Mouse (Mus musculus) cerebellum, postnatal 25 days (tissue): ENCODE measurements at regions not wholly inside any gene's neighbourhood (a gene's known extent, or its start where the extent isn't known, plus 50 kb on each side); places are given as distances from the start of the nearest gene placed in this dataset.

Experiments used
- DNase-seq, 2 experiments: peaks; one replicate each; pipeline ENCODE4 v3.0.0; 2021; ENCODE audit warnings: mixed read lengths in 2 of 2

DNA sequence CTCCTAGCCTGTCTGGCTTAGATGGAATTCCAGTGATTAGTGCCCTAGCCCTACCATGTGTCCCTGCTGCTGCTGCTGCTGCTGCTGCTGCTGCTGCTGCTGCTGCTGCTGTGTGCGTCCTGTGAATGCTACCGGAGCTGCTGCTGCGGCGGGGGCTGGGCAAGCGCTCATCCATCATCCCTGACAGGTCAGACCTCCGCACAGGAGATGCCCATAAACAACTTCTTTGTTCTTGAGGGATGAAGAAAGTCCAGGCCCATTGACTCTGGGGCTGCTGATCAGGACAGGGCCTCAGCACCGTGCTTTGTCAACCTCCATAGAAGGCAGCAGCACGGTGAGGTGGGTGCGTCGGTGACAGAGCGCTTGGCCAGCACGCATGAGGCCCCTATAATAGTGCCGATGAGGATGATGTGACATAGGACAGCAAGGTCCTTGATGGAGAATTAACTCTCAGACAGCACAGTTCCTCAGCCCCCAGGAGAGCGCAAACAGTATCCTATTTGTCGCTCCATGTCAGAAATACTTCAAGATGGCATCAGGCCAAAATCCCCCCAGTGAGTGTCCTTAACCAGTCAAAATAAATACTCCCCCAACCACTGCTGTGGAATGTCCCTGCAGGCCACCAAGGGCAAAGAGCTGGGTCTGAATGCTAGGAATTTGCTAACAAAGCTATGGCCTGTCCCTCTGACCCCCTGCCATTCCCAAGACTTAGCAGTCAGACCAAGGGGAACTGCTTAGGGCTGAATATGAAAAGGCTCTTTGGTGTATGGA is 95.1 kb upstream of the Errfi1 start:
- no peak for DNase-seq

- DNase-seq: no peak
Observed at GRCm38 (mm10) chr4:150757815-150758426, 95.8 kb upstream of the Errfi1 start.

- DNase-seq: no peak
Observed at GRCm38 (mm10) chr4:150757291-150757741, 96.4 kb upstream of the Errfi1 start.

DNA sequence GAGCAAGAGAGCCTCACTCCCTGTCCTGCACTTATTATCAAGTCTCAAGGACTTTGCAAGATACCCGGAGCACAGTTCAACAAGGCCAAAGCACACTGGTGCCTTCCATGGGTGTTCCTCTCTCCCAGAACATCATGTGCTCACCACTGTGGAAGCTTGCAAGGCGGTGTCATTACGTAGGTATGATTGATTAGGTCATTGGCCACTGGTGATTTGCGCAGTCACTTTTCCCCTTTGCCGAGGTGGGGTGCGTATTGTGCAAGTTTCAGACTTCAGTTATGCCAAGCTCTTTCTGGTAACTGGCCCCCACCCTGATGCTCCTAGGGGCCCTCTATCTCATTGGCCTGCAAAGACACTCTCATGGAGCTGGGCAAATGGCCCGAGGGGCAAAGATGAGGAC is 98.3 kb upstream of the Errfi1 start:
- no peak for DNase-seq

- no peak for DNase-seq
Observed at GRCm38 (mm10) chr4:150752151-150752550, 100.2 kb upstream of the Slc45a1 start.

DNA sequence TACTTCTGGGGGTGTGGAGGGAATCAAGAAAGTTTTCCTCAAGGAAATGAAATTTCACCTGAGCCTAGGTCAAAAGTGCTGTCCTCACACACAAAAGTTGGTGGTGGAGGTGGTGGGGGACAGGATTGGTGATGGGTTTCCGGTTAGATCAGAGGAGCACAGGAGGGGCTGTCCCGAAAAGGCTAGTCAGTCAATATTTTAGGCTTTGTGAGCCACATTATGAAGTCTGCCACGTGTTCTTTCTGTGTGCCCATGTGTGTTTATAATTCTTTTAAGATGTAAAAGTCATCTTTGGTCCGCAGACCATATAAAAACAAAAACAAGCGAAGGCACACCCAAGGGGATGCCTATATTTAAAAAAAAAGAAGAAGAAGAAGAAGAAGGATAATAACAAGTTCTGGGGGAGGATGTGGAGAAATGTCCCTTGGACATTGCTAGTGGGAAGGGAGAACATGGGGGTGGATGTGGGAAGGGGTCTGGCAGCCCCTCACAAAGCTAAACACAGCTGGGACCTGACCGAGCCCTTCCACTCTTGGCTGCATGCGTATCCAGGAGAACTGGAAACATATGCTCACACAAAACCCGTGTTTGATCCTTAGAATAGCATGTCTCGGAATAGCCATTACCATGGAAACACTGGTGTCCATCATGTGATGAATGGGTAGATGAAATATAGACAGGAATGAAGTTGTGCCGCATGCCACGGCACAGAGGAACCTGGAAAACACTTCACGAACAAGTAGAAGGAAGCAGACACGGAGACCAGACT is 98.7 kb upstream of the Slc45a1 start:
- no peak for DNase-seq

GRCm38 (mm10) chr4:150749066-150749465 is 97.1 kb upstream of the Slc45a1 start:
- no peak for DNase-seq

DNA sequence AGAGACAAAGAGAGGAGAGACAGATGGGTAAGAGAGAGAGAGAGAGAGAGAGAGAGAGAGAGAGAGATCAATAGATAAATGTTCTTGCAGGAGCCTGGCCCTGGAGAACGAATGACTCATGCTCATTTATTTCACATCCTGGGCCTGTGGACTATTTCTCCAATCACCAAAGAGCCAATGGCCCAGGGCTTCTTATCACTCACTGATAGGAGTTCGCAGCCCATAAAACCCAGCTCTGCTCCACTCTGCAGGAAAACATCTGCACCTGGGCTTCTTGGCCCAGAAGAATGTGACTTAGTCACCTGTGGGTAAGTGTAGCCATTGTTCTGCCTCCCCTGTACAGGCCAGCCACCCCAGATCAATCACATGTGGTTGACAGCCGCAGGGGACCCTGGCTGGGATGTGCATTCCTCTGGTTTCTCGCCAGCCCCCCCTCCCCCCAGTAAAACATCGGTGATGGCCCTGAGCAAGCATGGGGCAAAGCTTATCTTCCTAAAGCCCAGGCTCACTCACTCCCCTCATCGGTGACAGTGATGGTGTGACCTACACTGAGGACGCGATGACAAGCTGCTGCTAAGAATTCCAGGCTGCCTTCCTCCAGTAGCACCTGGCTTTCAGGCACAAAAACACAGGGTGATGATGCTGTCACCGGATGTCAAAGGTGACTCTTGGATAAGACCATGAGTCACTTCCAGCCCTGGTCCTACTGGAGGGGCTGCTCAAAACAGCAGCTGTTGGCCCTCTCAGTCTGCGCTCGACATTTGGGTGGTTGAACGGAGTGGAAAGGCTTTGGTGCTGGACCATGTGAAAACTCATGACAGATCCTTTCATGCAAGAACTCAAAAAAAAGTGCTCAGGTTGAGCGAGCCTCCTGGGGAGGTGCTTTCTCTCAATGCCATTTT is 96.4 kb upstream of the Slc45a1 start:
- DNase-seq: no peak

DNA sequence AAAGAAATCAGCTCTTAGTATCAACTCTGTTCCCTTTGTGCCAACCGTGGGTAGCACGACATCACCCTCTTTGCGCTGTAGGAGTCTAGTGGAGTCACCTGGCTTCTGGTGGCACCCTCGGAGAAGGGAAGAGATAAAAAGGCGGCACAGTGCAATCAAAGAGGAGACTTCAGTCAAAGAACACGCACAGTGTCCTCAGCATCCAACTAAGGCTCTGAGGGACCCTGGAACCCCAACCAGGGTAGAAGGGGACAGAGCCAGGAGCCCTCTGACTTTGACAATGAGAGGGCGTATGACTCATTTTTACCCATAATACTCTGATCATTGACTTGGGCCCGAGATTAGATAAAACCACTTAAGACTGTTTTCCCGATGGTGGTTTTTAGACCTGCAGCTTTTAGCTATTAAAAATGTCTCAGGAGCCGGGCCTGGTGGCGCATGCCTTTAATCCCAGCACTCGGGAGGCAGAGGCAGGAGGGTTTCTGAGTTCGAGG is 94.5 kb upstream of the Slc45a1 start:
- no peak for DNase-seq

DNA sequence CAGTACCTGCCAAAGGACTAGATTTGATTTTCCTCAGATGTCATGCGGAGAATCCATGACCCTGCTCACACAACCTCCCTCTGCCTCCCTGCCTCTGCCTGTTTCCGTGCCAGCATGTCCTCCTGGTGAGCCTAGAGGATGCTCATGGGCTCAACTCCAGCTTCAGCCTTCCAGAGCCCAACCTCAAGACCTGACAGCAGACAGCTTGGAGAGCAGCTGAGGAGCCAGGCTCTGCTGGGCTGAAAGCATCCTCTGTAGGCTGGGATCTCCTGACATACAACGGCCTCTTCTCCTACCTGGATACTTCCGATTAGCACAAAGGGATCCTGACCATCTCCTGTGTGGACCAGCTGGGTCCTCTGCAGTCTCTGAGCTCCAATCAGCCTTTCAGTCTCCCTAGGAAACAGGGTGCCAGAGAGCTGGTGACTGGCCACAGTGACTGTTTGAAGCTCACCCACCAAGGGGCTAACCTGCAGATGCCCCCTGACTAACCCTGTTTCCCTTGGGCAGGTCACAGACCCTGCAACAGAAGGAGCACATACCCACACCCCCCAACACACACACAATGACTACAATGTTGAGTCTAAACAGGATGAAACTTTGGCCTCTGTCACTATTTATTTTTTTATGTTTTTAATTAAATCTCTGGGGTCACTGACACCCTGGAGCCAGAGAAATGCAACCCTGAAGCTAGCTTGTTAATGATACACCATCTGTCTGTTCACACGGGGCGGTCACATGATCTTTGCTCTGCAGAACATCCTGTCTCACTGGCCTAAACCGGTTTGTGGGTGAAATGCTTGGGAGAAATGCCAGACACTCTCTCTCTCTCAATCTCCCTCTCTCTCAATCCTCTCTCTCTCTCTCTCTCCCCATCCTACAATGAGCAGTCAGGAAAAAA is 93.8 kb upstream of the Slc45a1 start:
- peak; percentile 21 to 52 for DNase-seq

DNA sequence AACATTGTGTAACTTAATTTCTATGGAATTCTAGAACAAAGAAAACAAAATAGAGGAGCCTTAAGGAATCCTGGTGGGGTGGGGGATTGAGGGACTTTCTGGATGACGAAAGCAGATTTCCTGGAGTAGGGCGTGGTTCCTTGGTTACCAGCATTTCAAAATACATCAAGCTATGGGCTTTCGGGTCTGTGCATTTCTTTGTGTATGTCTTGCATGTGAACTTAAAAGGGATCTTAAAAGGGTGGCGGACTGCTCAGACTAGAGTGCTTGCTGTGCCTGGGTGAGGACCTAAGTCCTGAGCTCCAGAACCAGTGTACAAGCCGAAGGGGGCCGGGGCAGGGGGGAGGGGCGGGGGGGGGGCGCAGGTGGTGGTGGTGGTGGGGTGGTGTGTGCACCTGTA is 91.5 kb upstream of the Slc45a1 start:
- no peak for DNase-seq

DNA sequence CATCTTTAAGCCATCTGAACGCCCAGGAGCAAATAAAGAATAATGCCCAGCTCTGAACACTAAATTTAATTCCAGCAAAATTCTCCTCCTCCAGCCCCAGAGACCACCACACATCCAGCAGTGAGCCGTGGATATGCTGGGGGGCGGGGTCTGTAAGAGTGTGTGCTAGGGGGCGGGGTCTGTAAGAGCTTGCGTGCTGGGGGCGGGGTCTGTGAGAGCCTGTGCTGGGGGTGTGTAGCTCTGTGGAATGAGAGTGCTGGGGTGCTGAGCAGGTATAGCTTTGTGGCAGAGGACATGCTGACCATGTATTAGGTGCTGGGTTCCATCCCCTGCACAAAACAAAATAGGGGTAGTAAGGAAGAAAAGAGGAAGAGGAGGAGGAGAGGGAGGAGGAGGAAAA is 91.1 kb upstream of the Slc45a1 start:
- no peak for DNase-seq

DNA sequence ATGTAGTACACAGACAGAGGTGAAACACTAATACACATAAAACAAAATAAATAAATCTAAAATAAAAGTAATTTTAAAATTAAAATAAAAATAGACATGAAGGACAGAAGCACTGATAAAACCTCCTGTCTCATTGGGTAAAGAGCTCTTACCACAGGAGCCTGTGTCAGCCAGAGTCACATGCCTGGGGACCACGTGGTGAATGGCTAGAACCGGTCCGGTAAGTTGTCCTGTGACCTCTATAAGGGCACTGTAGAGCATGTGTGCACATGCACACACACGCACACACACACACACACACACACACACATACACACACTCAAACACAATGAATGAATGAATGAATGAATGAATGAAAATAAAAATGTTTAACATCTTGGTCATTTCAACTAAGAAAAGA is 89.8 kb upstream of the Slc45a1 start:
- no peak for DNase-seq

GRCm38 (mm10) chr4:150740167-150740566 is 88.2 kb upstream of the Slc45a1 start:
- no peak for DNase-seq

DNA sequence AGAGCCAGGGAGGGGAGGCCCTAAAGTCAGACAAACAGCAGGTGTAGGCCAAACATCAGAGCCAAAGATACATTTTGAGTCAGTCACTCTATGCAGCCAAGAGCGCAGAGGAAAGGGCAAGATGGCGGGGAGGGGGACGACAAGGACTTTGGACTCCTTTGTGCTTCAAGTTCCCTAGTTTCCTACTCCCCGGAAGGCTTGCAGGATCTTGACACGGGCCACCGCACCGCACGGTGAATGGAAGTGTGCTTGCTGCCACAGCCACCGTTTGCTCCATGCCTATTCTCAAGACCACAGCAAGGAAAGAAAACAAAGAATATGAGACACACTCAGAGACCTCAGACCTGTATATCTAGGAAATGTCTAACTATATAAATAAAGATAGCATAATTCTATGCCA is 86.8 kb upstream of the Slc45a1 start:
- no peak for DNase-seq

DNA sequence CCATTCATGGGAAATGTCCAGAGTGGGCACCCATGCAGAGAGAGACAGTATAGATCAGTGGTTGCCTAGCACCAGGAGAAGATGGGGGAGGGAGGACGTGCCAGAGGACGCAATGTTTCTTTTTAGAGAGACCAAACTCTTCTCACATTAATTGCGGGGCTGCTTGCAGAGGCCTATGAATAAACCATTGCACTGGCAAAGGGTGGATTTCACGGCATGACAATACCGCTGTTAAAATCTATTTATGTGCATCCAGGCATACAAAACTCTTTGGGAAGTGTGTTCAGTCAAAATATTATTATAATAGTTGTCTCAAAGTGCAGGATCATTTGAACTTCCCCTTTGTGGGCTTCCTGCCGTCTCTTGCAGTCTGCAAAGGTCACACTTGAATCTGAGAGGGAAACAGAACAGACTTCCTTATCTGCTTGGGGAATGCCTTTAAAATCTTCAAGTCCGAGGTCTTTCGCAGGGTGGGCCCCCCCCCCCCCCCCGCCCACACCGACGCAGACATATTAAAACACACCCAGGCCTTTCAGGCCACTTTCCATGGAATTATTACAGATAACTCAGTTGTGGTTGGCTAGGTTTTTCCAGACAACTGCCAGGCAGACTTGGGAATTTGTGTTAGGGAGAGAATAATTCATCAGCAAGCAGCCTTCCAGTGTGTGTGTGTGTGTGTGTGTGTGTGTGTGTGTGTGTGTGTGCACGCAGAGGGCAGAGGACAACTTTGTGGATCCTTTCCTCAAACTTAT is 78.3 kb upstream of the Slc45a1 start:
- DNase-seq: no peak

- no peak for DNase-seq
Observed at GRCm38 (mm10) chr4:150726539-150726938, 74.6 kb upstream of the Slc45a1 start.

DNA sequence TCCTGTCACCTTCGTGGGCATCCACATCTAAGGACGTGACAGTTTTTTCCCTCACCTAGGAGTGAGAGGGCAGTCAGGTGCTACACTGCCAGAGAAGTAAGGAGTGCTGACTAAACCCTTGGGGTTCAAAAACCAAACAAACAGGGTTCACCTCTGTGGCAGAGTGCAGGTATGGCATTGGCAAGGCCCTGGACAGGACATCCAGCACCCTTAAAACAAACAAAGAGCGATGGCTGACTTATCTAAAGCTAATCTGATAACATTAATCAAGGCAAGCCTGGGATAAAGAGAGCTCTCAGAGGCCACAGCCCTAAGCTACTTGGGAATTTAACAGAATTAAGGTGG is 74.1 kb upstream of the Slc45a1 start:
- no peak for DNase-seq

DNA sequence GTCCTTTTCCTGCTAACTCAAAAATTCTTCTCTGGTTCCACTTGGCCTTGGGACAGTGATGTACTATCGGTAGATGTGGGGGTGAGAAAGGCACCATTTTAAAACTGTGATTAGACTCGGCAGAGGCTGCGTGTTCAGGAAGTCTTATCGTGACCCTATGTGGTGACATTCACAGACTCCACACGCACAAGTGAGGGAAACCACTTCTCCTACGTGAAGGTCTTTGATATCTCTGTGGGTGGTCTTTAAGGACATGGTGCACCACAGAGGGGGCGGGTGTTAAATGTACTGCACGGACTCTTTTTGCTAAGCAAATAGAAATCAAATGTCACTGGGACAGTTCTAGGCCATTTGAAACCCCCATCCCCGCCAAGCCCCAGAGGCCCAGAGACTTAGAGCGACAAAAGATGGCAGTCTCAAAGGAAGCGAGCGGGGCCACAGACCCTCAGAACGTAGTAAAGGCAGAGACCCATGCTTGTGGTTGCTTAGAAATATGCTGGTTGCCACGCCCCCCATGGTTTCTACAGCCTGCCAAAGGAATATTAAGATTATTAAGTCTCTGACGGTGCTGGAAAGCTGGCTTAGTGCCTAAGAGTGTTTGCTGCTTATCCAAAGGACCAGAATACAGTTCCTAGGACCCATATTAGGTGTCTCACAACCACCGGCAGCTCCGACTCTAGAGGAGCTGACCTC is 73.6 kb upstream of the Slc45a1 start:
- DNase-seq: no peak

GRCm38 (mm10) chr4:150724823-150725222 is 72.8 kb upstream of the Slc45a1 start:
- no peak for DNase-seq
